Mouse (Mus musculus) liver, postnatal 0 days (tissue): ENCODE results near the gene Kif1bp.
"Not testable (repeated sequence)": the region's sequence is repeated elsewhere in the genome, so short reads cannot be mapped to it uniquely, and the experiment has no call there.

Experiments used
- CTCF ChIP-seq: sonication (generic); IDR thresholded peaks from 2 replicates; pipeline ENCODE4 v1.5.1; 2016; ENCODE audit warnings: antibody characterized with exemption, low read depth
- EP300 ChIP-seq: IDR thresholded peaks from 2 replicates; pipeline ENCODE4 v1.6.1; 2016; ENCODE audit warnings: antibody characterized with exemption, low read depth, mild to moderate bottlenecking

DNA sequence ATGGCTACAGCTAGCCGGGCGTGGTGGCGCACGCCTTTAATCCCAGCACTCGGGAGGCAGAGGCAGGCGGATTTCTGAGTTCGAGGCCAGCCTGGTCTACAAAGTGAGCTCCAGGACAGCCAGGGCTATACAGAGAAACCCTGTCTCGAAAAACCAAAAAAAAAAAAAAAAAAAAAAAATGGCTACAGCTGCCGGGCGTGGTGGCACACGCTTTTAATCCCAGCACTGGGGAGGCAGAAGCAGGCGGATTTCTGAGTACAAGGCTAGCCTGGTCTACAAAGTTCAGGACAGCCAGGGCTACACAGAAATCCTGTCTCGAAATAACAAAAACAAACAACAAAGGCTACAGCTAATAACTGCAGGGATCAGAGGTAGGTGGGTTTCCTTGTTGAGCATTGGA lies 872 bp upstream of the Kif1bp start:
- TF ChIP-seq CTCF, EP300: not testable (repeated sequence)
